Mouse (Mus musculus) kidney, adult 9 months (tissue): ENCODE measurements at regions not wholly inside any gene's neighbourhood (a gene's known extent, or its start where the extent isn't known, plus 50 kb on each side); places are given as distances from the start of the nearest gene placed in this dataset.
A peak's percentile ranks its signal among the peaks of the same experiment; 100 is the strongest.

ENCODE experiments used
- DNase-seq: peaks from one replicate; pipeline ENCODE4 v3.0.0; 2022

DNA sequence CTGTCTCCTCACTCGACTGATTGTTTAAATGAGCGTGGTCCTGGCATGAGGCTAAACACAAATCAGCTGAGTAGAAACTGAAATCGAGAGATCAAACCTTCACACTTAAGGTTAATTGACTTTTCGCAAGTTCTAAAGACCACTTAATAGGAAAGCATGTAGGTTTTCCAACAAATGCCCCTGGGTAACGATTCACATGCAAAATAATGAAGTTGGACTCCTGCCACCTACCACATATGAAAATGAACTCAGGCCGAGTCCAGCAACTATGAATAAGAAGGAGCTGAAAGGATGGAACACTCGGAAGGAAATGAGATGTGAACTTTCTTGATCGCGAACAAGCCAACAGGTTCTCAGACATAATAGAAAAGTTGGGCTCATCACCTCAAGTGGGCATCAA, 812.0 kb downstream of the Tmem132b start:
- DNase-seq, result no peak

DNA sequence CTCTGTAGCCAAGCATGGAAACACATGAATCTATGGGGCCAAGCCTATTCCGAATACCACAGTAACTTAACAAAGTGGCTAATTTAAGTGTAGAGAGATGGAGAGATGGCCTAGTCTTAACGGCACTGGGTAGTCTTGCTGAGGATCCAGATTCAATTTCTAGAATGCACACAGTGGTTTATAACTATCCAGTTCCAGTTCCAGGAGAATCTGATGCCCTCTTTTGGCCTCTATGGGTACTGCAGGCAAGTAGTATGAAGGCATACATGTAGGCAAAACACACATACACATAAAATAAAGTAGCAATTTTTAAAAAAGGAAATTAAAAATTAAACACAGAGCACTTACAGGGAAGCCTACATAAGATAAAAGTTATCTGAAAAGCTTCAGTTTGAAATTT, 819.4 kb downstream of the Tmem132b start:
- no peak for DNase-seq

DNA sequence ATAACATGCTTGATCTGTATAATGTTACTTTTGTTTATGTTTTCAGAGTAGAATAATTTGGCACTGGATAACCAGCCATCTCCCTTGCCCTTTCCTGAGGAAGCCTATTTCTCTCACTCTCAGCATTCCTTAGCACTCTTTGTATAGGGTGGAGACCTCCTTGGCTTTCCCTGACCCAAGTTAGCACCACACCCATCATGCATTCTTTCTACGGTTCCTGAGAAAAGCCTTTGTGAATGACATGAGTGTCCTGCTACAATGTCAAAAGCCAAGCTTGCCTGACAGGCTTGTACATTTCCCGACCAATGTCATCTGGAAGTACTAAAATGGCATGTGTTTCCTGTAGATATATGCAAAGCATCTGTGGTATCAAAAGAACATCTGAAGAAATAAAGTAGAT, 837.9 kb downstream of the Tmem132b start:
- no peak for DNase-seq

DNA sequence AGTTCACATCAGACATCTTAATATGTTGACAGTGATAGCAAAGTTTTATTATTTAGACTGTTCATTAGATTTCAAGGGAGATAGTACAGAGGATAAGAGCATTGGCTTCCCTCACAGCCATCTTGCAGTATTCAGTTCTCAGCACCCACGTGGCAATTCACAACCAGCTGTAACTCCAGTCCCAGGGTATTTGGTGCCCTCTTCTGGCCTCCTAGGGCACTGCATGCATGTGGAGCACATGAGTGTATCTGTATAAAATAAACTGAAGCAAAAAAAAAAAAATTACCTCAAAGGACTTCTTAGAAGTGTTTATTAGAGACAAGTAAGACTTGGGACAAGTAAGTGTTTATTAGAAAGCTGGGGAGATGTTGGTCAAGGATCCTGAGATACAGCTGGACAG, 849.3 kb upstream of the Tmem132c start:
- no peak for DNase-seq

DNA sequence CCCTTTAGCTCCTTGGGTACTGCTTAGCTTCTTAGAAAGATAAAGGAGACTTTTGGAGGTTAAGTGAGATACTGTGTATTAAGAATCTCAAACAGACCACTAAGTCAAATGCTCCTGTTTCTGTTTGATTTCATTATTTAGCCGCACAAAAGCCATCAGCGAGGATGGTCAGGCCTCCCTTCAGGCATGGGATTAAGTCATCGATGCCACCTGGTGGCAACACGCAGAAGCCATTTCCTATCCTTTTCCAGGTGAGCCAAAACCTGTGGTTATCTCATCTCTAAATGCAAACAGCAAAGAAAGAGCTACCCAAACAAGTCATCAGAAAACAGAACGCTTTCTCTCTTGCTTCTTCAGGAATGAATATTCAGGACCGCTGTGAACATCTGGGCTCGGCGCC, 846.3 kb upstream of the Tmem132c start:
- peak; percentile 4 for DNase-seq

DNA sequence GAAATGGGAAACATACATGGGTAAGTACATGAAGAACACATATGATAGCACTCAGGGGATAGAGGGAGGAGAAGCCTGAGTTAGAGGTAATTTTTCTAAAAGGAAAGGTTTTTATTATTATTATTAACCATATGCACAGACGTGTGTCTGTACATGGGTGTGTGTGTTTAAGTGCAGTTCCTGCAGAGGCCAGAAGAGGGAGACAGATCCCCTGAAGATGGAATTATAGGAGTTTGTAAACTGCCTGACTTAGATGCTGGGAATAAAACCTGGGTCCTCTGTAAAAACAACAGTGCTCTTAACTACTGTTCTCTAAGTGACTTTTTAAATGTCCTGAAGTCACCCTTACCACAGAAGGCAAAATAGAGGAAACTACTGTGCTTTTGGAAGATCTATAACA, 809.9 kb upstream of the Tmem132c start:
- DNase-seq, result no peak

DNA sequence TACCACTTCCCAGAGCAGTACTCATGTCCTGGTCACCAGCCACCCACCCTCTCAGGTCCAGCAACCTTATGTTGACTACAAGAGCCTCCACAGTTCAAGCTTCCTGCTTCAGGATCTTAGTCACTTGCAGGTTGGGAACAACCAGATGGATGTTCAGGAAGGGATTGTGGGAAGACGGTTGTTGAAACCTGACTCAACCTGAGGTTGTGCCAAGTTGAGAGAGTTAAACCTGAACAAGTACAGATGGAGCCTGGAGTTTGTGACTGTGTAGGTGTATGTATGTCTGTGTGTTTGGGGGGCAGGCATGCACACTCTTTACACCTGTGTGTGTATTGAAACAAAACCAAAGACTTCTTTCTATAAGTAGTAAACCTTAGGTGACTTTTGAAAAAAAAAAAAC, 802.9 kb upstream of the Tmem132c start:
- no peak for DNase-seq

DNA sequence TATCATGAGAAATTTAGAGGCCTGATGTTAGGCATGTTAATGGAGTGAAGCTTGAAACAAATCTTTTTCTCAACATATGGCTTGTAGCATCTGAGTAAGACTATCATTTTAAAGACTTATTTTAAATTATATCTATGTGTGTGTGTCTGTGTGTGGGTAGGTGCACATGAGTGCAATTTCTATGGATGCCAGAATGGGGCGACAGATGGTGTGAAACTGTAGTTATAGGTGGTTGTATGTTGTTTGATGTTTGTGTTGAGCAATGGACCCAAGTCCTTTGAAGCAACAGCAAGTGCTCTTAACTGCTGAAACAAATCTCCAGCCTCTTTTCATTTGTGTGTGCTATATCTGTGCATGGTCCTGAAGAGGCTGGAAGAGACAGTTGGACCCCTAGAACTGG, 801.1 kb upstream of the Tmem132c start:
- no peak for DNase-seq

DNA sequence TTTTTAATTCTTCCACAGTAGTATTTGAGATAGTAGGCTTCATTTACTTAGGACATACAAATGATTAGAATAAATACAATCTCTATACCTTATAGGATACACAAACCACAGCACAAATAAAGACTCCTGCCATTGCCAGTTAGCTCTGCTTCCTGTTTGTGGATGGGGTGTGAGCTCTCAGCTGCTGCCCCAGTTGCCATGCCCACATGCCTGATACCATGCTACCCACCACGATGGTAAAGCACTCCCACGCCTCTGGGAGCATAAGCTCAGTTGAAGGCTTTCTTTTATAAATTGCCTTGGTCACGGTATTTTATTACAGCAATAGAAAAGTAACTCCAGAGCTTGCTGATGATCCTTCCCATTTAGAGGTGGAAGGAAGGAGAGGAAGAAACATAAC, 765.8 kb upstream of the Tmem132c start:
- DNase-seq, result no peak

DNA sequence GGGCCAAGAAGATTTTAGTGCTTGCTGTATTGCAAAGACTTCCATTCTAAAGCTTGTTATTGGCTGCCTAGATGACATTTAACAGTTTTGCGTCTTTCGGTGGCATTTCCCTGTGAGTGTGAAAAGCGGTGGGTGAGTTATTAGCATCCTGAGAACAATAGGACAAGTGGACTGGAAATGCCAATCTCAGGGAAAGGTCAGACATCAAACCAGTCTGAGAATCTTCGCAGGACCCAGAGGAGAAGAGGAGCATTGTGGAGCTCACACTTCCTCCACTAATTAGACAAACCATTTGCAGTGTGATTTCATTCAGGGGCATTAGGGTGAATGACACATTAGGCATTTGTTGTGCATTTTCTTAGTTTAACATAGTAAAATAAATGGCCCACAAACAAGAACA, 719.5 kb upstream of the Tmem132c start:
- DNase-seq, result no peak

DNA sequence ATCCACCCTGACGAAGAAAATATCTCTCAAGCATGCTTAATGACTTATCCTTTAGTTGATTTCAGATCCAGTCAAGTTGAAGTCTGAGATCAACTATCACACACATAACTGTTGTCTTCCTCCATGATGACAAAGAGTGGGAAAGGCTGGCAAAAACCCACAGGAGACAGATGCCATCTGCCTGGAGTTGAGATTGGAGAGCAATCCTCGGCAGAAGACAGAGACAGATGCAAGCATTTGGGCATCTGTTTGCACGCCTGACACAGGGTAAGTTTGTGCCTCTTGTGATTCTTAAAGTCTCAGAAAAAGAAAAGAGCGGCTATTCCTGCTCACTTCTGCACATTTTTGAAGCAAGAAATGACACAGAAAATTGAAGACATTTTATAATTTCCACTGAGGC, 715.7 kb upstream of the Tmem132c start:
- no peak for DNase-seq

DNA sequence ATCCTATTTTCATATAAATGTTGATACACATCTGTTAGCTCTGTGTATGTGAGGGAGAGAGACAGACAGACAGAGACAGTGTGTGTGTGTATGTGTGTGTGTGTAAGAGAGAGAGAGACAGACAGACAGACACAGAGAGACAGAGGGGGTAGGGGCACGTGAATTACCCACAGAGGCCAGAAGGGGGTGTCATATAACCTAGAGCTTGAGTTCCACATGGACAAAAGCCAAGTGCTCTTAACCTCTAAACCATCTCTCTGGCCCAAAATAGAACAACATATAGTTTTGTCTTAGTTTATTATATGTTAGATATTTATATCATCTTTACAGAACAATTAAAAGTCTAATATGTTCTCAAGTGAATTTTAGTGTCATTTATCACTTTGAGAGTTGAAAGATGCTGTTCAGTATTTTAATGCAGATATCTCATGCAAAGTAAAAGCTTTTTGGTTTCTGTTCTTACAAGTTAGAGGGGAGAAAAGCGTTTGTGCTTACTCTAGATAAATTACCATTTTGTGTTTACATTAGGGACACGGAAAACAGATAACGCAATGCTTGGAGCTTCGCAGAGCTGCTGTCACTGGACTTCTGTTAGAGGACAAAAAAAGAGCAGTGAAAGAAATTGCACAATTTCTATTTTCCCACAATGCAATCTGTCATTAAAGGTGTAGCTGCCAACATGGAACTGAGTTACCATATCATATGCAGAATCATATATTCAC, 710.6 kb upstream of the Tmem132c start:
- no peak for DNase-seq

DNA sequence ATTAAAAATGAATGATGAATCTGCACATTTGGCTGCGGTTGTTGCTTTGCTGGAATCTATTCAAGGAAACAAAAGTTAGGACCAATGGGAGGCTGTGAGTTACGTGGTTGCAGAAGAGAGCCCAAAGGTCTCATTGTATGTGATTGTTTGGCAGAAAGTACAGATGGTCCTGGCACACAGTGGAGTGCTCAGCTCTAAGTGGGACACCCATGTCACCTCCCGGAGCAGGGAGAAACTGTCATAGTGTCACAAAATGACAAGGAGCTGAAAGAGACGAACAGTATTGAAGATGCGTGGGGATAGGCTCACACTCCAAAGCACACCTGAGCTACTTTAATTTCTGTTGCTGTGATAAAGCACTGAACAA, 710.1 kb upstream of the Tmem132c start:
- DNase-seq, result no peak

DNA sequence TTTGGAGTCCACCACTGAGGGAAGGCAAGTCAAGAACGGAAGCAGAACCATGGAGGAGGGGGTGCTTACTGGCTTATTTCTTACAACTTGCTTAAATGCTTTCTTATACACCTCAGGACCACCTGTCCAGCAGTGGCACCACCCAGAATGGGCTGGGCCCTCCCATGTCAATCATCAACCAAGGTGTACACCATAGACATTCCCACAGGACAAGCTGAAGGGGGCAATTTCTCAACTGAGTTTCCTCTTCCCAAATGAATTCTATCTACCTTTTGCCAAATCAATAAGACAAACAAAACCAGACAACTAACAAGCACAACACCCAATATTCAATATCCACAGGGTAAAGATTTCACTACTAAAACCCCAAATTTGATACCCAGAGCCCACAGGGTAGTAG, 709.6 kb upstream of the Tmem132c start:
- DNase-seq, result no peak

DNA sequence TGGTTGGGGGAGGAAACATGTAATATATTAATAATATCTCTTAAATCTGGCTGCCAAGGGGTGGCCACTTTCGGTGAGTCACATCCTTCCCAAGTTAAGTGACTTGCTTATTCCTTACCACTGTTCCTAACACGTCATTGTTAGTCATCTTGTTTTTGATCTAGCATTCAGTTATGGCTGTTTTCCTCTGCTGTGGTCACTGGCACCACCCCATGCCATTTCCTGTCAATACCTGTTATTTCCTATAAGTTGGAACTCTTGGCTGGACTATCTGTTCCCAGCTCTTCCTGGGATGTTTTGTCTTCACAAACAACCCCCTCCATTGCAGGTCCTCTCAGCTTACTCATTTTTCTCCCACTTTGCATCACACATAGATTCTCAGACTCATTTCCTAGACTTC, 703.5 kb upstream of the Tmem132c start:
- no peak for DNase-seq

DNA sequence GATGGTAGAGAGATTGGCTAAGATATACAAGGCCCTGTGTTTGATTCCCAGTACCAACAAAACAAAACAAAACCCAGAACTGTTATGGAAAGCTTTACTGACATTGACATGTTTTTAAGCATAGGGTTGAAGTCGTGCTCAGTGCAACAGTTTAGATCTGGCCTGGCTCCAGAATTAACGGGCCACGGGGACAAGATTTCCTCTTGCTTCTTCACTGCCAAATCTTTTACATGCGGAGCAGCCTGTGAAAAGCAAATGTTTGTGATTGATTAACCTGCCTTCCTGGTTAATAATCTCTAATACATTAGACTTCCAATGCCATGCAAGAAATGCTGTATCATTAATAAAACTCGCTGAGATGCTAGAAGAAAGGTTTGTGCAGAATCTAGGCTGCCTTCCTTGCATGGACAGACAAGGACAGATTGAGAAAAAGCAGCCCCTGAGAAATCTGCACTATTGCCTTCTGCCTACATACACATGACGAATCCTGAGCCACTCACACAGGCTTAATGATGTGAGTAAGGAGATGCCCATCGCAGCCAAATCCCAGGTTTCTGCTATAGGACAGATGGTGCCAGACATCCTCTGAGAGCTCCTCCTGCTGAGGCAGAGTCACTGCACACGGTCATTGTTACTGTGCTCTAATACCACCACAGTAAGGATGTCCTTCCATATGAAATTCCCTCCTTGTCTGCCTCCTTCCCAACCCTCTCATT, 697.2 kb upstream of the Tmem132c start:
- DNase-seq, result peak; percentile 30

DNA sequence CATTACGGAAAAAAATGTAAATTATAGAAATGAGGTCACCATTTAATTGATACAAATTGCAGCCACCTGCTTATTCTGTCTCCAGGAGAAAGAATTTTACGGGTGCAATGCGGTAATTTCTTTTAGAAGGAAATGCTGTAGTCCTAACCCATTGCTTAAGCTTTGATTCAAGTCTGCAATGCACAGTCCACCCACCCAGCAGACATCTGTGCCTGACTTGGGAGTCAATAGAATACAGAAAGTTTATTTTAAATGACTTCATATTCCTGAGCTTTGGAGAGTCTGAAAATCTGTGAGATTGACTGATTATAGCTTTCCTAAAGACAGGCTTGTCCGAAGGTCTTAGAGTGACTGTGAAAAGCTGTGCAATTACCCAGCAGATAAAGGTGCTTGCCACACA, 693.8 kb upstream of the Tmem132c start:
- no peak for DNase-seq

DNA sequence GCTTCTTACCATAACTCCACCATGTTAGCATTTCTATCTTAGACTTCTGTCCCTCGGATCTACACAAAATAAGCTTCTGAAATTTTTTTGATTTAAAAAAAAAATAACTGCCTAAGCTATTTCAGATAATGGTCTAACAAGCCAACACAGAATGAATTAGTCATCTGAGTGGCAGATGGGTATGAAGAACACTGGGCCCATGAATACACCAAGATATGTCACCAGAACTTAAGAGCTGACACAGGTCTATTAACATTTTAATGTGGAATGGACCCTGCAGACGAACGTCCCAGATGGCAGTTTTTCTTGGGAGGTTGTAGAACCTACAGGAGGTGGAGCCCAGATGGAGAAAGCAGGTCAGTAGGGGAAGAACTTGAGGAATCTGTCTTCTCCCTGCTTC, 689.9 kb upstream of the Tmem132c start:
- no peak for DNase-seq

DNA sequence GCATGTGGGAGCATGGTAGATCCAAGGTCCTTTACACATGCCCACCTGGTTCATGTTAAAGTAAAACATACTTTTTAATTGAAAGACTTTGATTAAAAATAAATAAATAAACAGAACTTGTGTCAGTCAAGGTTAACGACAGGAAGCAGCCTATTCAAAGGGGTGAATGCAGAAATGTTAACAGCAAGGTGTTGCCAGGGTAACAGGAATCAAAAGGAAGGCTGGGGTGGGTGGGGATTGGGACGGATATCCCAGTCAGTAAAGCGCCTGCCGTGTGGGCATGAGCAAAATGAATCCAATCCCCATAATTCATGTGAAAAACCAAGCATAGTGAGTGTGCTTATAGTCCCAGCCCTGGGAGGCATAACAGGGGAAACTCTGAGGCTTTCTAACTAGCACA, 682.6 kb upstream of the Tmem132c start:
- DNase-seq, result no peak

DNA sequence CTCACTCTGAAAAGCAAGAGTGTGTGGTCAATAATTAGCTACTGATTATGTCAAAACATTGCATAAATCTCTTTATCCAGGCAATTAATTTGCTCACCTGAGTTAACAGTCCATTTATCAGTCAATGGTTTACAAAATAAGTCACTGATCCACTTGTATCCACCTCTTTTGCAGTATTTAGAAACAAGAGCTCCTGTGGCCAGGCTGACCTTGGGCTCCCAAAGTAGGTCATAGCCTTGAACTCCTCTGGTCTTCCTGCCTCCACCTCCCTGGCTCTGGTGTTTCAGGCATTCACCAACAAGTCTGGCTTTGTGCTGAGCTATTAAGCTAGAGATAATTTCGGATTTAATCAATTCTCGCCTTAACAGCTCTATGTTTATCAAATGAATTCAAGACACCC, 675.8 kb upstream of the Tmem132c start:
- DNase-seq, result peak; percentile 34

DNA sequence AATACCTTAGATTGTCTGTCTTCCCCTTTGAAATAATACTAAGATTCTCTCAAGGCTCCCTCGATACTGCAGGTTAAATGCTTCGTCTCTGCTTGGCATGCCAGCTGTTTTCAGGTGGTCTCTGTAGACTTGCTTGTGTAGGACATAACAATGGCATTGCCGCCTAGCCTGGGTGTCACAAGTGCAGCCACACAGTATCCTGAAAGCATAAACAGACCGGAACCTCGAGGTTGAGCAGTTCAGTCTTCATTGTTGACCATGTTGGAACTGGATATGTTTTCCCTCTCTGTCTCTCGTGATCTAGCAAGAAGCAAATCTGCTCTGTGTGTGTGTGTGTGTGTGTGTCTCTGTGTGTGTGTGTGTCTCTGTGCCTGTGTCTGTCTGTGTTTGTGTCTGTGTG, 675.4 kb upstream of the Tmem132c start:
- no peak for DNase-seq

DNA sequence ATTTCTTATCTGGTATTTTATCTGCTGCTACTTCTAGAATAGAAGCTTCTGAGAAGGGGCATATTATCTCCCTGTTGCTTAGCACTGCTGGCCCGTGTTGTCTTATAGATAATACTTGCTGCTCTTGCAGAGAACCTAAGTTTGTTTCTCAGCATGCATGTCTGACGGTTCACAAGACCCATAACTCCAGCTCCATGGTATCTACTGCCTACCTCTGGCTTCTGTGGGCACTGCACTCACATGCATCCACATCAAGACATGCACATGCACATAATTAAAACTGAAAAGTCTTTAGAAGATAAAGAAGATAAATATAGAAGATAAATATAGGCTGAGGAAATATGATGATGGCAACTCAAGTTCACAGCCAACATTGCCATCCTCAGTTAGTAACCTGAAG, 667.8 kb upstream of the Tmem132c start:
- DNase-seq, result no peak

DNA sequence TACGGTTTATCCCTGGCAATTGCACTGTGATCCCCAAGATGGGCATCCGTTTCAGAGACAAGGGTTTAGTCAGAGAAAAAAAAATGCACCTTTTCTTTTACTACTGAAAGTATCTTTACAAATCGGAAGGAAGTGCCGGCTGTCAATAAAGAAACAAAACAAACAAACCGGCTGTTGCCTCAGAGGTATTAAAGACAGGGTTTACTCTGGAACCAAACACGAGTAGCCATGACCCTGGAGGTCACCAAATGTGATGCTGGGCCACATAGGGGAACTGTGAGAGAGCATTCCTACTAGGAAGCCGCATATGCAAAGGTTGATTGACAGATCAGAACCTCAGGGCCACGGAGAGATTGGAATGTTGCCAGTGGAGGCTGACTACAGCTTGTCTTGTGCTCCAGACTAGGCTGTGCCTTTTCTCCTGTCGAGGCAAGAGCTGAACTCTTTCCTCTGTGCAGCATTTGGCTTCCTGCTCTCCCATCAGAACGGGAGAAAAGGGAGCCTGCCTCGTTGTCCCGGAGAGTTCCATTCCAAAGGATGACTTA, 643.8 kb upstream of the Tmem132c start:
- no peak for DNase-seq

DNA sequence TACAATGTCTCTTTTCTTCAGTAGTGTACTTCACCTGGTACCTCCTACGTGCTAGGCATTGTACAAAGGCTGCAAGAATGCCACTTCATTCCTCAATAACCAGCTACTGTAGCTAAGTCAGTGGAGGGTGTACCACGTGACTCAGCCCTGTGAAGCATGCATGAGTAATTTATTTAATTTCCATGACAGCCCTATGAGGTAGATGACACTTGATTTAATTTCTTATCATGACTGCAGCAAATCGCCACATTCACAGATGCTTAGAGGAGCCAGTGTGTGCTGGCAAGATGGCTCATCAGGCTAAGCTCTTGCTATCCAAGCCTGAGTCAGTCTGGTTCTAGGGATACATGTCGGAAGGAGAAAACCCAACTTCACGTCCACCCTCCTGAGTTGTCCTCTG, 642.0 kb upstream of the Tmem132c start:
- DNase-seq, result no peak

DNA sequence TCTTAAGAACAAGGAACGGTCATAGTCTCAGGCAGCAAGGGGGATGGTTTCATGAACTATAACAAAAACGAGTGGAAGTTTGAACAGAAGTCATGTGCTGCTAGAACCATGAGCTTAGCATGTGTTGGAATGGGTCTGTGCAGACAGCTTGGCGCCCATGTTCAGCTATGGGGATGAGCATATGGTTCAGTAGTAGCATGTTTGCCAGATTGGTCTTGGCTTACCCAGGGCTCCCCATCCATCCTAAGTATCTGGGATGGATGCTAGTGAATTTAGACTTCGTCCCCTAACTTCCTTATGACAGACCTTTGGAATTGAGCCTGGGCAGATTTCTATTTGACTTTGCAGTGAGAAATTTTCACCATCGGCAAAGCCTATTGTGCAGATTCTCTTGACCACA, 634.9 kb upstream of the Tmem132c start:
- DNase-seq, result no peak
